Comparison of ENCODE assay signal across 23 mouse cellular contexts in genomic region chr3:126628380-126628779, GRCm38 (mm10). TPM values are rescaled to one million over a fixed set of nuclear protein-coding genes. Genes with fewer than 3 reads are reported as not detected.
A peak's percentile ranks its signal among the peaks of the same experiment; 100 is the strongest.
DNase-seq lines count a peak whose midpoint lies in the region; ATAC-seq and TF ChIP-seq lines count a peak whose summit lies in the region.
"Had no signal": no experiment of that assay in that cellular context is flagged by ENCODE, and none has a peak within 500 bp of the region (broad histone marks: within the 10 kb centered on the region; RNA-seq: fewer than 3 reads in every experiment).

No protein-coding gene starts in this region.

- WGBS in heart, embryonic 15.5 days: 39% methylated on average over 3 of the region's 3 CpGs
- 81% methylated on average over 3 of the region's 3 CpGs for WGBS in midbrain, embryonic 14.5 days

- H3K27me3 ChIP-seq in heart, embryonic 15.5 days: no peaks in the 10 kb centered on the region
- H3K27me3 ChIP-seq in splenic B cell, adult 2 months (ENCODE audit: control insufficient read depth, insufficient read depth, low read length, poor library complexity, severe bottlenecking): no peaks in the 10 kb centered on the region
- H3K27me3 ChIP-seq in midbrain, embryonic 14.5 days (ENCODE audit: control insufficient read depth, insufficient read depth, low read length): no peaks in the 10 kb centered on the region
- H3K27me3 ChIP-seq: embryonic facial prominence, embryonic 15.5 days; hindbrain, embryonic 15.5 days; limb, embryonic 12.5 days; liver, embryonic 12.5 days; neural tube, embryonic 12.5 days had no signal

- no peak for ATAC-seq in heart, embryonic 15.5 days (replicated peaks; ENCODE audit: insufficient number of reproducible peaks, insufficient read depth, low FRiP score, low read depth)
- no peak for ATAC-seq in monocyte, adult 5-6 weeks (replicated peaks; ENCODE audit: insufficient number of reproducible peaks, low FRiP score, low TSS enrichment, poor library complexity, severe bottlenecking)
- no peak for ATAC-seq in midbrain, embryonic 14.5 days (ENCODE audit: low FRiP score, low TSS enrichment)
- ATAC-seq: intestine, postnatal 0 days; liver, embryonic 12.5 days had no signal

- intact Hi-C loops in heart, postnatal 14 days (cut with DNase I): no loop called here

- no peak overlapping the region for H3K4me3 ChIP-seq in heart, embryonic 15.5 days
- no peak overlapping the region for H3K4me3 ChIP-seq in bone marrow macrophage, adult 2 months (ENCODE audit: insufficient read depth, low read length)
- no peak overlapping the region for H3K4me3 ChIP-seq in midbrain, embryonic 14.5 days (replicated peaks; ENCODE audit: low read depth, low read length)
- H3K4me3 ChIP-seq: embryonic facial prominence, embryonic 15.5 days; forebrain, embryonic 10.5 days; gastrocnemius, adult 2 months; hindbrain, embryonic 15.5 days; limb, embryonic 12.5 days; liver, embryonic 12.5 days; midbrain, embryonic 10.5 days; neural tube, embryonic 12.5 days had no signal

- no peak for TF ChIP-seq POLR2A in bone marrow macrophage, adult 2 months (IDR thresholded peaks at IDR 0.05; ENCODE audit: borderline replicate concordance, low read depth, low read length)

- H3K4me2 ChIP-seq in heart, embryonic 15.5 days: no peak overlapping the region
- H3K4me2 ChIP-seq in midbrain, embryonic 14.5 days (ENCODE audit: low read length): no peak overlapping the region
- H3K4me2 ChIP-seq: embryonic facial prominence, embryonic 15.5 days; hindbrain, embryonic 15.5 days; limb, embryonic 12.5 days; liver, embryonic 12.5 days; neural tube, embryonic 12.5 days had no signal

- no peak for DNase-seq in heart, postnatal 14 days
- peak; percentile 17 for DNase-seq in thymus, postnatal 0 days (ENCODE audit: low spot score)
- DNase-seq in thymus, postnatal 14 days: no peak
- DNase-seq in splenic B cell, adult 2 months (ENCODE audit: low read depth, low spot score): peak; percentile 29
- DNase-seq in midbrain, embryonic 14.5 days: no peak
- DNase-seq: adrenal gland, postnatal 36 days; cerebellum, adult 2 months; cerebellum, postnatal 36 days; gastrocnemius, adult 2 months; lung, adult 2 months; right cerebral cortex, adult 18-20 months; thymus, postnatal 4 days had no signal

- no peaks in the 10 kb centered on the region for H3K36me3 ChIP-seq in heart, embryonic 15.5 days
- no peaks in the 10 kb centered on the region for H3K36me3 ChIP-seq in splenic B cell, adult 2 months (ENCODE audit: control insufficient read depth, insufficient read depth, low read length, poor library complexity, severe bottlenecking)
- H3K36me3 ChIP-seq in midbrain, embryonic 14.5 days (ENCODE audit: control insufficient read depth, insufficient read depth, low read length): no peaks in the 10 kb centered on the region
- H3K36me3 ChIP-seq: embryonic facial prominence, embryonic 15.5 days; forebrain, embryonic 10.5 days; hindbrain, embryonic 15.5 days; limb, embryonic 12.5 days; liver, embryonic 12.5 days; midbrain, embryonic 10.5 days; neural tube, embryonic 12.5 days had no signal

- no peak for TF ChIP-seq CTCF in bone marrow macrophage, adult 2 months (IDR thresholded peaks at IDR 0.05; ENCODE audit: low read depth, low read length)

- no peak overlapping the region for H3K9ac ChIP-seq in heart, embryonic 15.5 days
- H3K9ac ChIP-seq in midbrain, embryonic 14.5 days (replicated peaks; ENCODE audit: low read length): no peak overlapping the region
- H3K9ac ChIP-seq: embryonic facial prominence, embryonic 15.5 days; hindbrain, embryonic 15.5 days; limb, embryonic 12.5 days; liver, embryonic 12.5 days; neural tube, embryonic 12.5 days had no signal

- peaks cover 47% of the 10 kb centered on the region for H3K4me1 ChIP-seq in heart, embryonic 15.5 days (replicated peaks)
- peaks cover 38% of the 10 kb centered on the region for H3K4me1 ChIP-seq in bone marrow macrophage, adult 2 months (ENCODE audit: control insufficient read depth, insufficient read depth, low read length)
- no peaks in the 10 kb centered on the region for H3K4me1 ChIP-seq in midbrain, embryonic 14.5 days (ENCODE audit: control insufficient read depth, insufficient read depth, low read length)
- H3K4me1 ChIP-seq: embryonic facial prominence, embryonic 15.5 days; limb, embryonic 12.5 days; liver, embryonic 12.5 days had no signal

- H3K9me3 ChIP-seq in heart, embryonic 15.5 days (replicated peaks): no peaks in the 10 kb centered on the region
- H3K9me3 ChIP-seq in midbrain, embryonic 14.5 days (ENCODE audit: control insufficient read depth, low read length): no peaks in the 10 kb centered on the region
- H3K9me3 ChIP-seq: embryonic facial prominence, embryonic 15.5 days; forebrain, embryonic 10.5 days; hindbrain, embryonic 15.5 days; liver, embryonic 12.5 days; midbrain, embryonic 10.5 days; neural tube, embryonic 12.5 days had no signal

- H3K27ac ChIP-seq in heart, embryonic 15.5 days: peak overlapping the region; percentile 71
- H3K27ac ChIP-seq in bone marrow macrophage, adult 2 months (ENCODE audit: insufficient read depth, low read depth, low read length): peak overlapping the region; percentile 94
- H3K27ac ChIP-seq in midbrain, embryonic 14.5 days (replicated peaks; ENCODE audit: low read depth, low read length): no peak overlapping the region
- H3K27ac ChIP-seq: embryonic facial prominence, embryonic 15.5 days; forebrain, embryonic 10.5 days; hindbrain, embryonic 15.5 days; limb, embryonic 12.5 days; liver, embryonic 12.5 days; midbrain, embryonic 10.5 days; neural tube, embryonic 12.5 days had no signal

RNA-seq across cellular contexts. Expression of gene Camk2d, which starts 32.3 kb away (rescaled TPM):
- 99.3 and 108 TPM in 2 replicates for polyA plus RNA-seq in heart, embryonic 15.5 days (2015; fragmentation: Nextera tagmentation; extraction: Ambion mirVana)
- total RNA-seq in heart, postnatal 14 days (2021): 100 to 1,000 TPM; 140 to 160 TPM
- 30.5 and 39.5 TPM in 2 replicates for polyA plus RNA-seq in thymus, postnatal 0 days (2015; fragmentation: Nextera tagmentation; extraction: Ambion mirVana)
- polyA plus RNA-seq in bone marrow macrophage, adult 2 months (2012; ENCODE audit: insufficient read depth, insufficient read length, missing spikeins): 40.0 and 59.0 TPM in 2 replicates
- 170 to 200 TPM (median 170 TPM) in 3 replicates for total RNA-seq in monocyte, adult 5-6 weeks (2017)
- polyA plus RNA-seq in midbrain, embryonic 14.5 days (2014; fragmentation: Nextera tagmentation; extraction: Ambion mirVana): 51.5 and 58.7 TPM in 2 replicates

Comparison
In these comparisons a context has a peak if more than half of its experiments do, and no peak if none do; other contexts are left out.
1. DNase-seq: peak in thymus, postnatal 0 days (single experiment) and splenic B cell, adult 2 months (single experiment); none in heart, postnatal 14 days (0 of 2), thymus, postnatal 14 days (single experiment) and midbrain, embryonic 14.5 days (single experiment).